Mouse (Mus musculus) central nervous system, embryonic 11.5 days (tissue): ENCODE data around the gene Ccdc18. TPM values are rescaled to one million over a fixed set of nuclear protein-coding genes. Genes with fewer than 3 reads are reported as not detected.

Source experiments
- polyA plus RNA-seq: library from polyadenylated mRNA; depleted of rRNA; stranded (reverse); fragments of >200 nt; gene quantifications from 2 replicates; pipeline ENCODE4 v1.2.3, GENCODE M21; 2012; rRNA removed

The Ccdc18 gene
- 3.9 and 4.7 TPM in 2 replicates for polyA plus RNA-seq

DNA sequence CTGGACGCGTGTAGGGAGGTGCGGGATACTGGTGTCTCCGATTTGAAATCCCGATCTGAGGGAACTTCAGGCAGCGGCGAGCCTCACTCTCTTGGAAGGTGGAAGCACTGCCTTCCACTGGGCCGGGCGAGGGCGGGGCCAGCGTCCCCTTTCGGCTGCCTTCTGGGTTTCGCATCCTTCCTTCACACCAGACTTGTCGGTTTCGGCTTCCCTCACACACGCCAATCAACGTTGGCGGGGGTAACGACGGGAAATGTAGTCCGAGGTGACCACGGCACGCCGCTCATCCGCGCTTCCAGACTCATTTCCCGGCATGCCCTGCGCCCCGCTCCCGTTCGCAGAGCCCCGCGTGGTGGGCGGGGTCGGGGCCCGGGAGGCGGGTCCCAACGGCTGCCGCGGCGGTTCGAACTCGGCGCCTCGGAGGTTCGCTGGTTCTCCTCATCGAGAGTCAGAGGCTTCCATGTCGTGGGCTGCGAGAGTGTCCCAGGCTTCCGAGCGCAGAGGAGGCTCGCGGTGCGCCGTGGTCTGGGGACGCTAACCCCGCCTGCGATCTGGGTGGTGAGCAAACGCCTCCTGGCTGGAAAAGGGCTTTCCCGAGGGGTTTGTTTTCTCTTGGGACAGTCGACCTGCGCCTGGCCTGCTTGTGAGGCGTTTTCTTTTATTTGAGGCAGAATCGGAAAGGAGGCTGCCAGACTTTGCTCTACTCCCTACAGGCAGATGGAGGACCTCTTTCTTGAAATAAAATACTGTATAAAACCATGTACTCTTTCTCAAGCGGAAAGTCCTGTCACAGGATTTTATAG is at the start of gene Ccdc18, which contains the start of gene Tmed5:
Gene Ccdc18 (plus strand): TSS at position 435 of the 803 bp plus-strand sequence.
Gene Tmed5 (minus strand): TSS at position 180 of the 803 bp plus-strand sequence.

GRCm38 (mm10) chr5:108268127-108269062 is 135.7 kb downstream of the Ccdc18 start, which contains the start of gene Dr1:
Gene Dr1 (plus strand): TSS chr5:108268897.

Other genes starting within 250 kb of the Ccdc18 start
- gene Rpl5, start 232.4 kb upstream of the Ccdc18 start, polyA plus RNA-seq = 360 and 564 TPM in 2 replicates
- 9.2 and 10.3 TPM in 2 replicates for gene Fam69a, start 145.8 kb upstream of the Ccdc18 start, polyA plus RNA-seq
- gene Mtf2, start 67.2 kb upstream of the Ccdc18 start, polyA plus RNA-seq = 80.9 and 109 TPM in 2 replicates
- gene Tmed5, start 255 bp upstream of the Ccdc18 start, polyA plus RNA-seq = 17.8 and 29.5 TPM in 2 replicates
- gene Dr1, start 136.0 kb downstream of the Ccdc18 start, polyA plus RNA-seq = 28.8 and 38.9 TPM in 2 replicates
- gene Pigg, start 179.7 kb downstream of the Ccdc18 start, polyA plus RNA-seq = 3.9 and 5.9 TPM in 2 replicates
- 0.34 and 0.36 TPM in 2 replicates for gene Gm42517, start 235.0 kb downstream of the Ccdc18 start, polyA plus RNA-seq